Mouse (Mus musculus) gastrocnemius, adult 18-20 months (tissue): ENCODE measurements at regions not wholly inside any gene's neighbourhood (a gene's known extent, or its start where the extent isn't known, plus 50 kb on each side); places are given as distances from the start of the nearest gene placed in this dataset.
"Not testable (repeated sequence)": the region's sequence is repeated elsewhere in the genome, so short reads cannot be mapped to it uniquely, and the experiment has no call there.

ENCODE experiments used
- DNase-seq: peaks from one replicate; pipeline ENCODE4 v3.0.0; 2021; ENCODE audit warnings: low spot score

GRCm38 (mm10) chr10:29044781-29045180, 58.7 kb upstream of the 2310057J18Rik start:
- not testable (repeated sequence) for DNase-seq

DNA sequence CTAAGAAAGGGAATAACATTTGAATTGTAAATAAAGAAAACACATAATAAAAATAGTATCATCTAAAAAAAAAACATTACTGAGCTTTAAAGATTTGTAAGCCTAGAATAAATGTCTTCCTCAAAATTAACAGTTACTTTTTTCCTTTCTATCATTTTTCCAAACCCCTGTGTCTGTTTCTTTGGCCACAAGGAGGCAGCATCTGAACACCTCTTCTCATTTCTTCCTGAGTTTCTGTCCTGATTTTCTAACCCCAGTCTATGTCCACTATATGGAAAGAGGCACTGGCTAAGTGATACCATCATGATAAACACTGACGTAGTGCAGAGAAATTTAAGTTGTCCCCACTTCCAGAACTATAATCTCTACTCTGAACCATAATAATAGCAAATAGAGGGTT, 55.8 kb upstream of the Soga3 start:
- peak; percentile 2 for DNase-seq
